In genomic region chr4:63049596-63050318, GRCm38 (mm10) we compare ENCODE assay signal across 9 mouse cellular contexts.
A peak's percentile ranks its signal among the peaks of the same experiment; 100 is the strongest.
DNase-seq lines count a peak whose midpoint lies in the region; ATAC-seq and TF ChIP-seq lines count a peak whose summit lies in the region.
"Had no signal": no experiment of that assay in that cellular context is flagged by ENCODE, and none has a peak within 500 bp of the region (broad histone marks: within the 10 kb centered on the region; RNA-seq: fewer than 3 reads in every experiment).

No protein-coding gene starts in this region.

- H3K4me1 ChIP-seq in intestine, embryonic 14.5 days (replicated peaks; ENCODE audit: control insufficient read depth, insufficient read depth, low read length) = peaks cover 32% of the 10 kb centered on the region
- peaks cover 8% of the 10 kb centered on the region for H3K4me1 ChIP-seq in intestine, postnatal 0 days (replicated peaks; ENCODE audit: control insufficient read depth, insufficient read depth, low read length)
- H3K4me1 ChIP-seq in intestine, embryonic 16.5 days (ENCODE audit: control insufficient read depth, insufficient read depth, low read length) = peaks cover 29% of the 10 kb centered on the region
- no peaks in the 10 kb centered on the region; the same call in 1 of the 2 replicates for H3K4me1 ChIP-seq in stomach, postnatal 0 days (replicated peaks; ENCODE audit: control insufficient read depth, insufficient read depth)
- H3K4me1 ChIP-seq in neural tube, embryonic 15.5 days = peaks cover 42% of the 10 kb centered on the region

- no peaks in the 10 kb centered on the region for H3K9me3 ChIP-seq in intestine, embryonic 14.5 days (ENCODE audit: control insufficient read depth, low read length)
- no peaks in the 10 kb centered on the region for H3K9me3 ChIP-seq in intestine, postnatal 0 days (ENCODE audit: control insufficient read depth)
- no peaks in the 10 kb centered on the region for H3K9me3 ChIP-seq in intestine, embryonic 16.5 days (ENCODE audit: control insufficient read depth, low read length)
- H3K9me3 ChIP-seq in stomach, postnatal 0 days (ENCODE audit: control insufficient read depth, low read length) = no peaks in the 10 kb centered on the region
- H3K9me3 ChIP-seq in neural tube, embryonic 15.5 days (replicated peaks) = no peaks in the 10 kb centered on the region

- no peaks in the 10 kb centered on the region; the same call in 1 of the 2 replicates for H3K36me3 ChIP-seq in intestine, embryonic 14.5 days (ENCODE audit: control insufficient read depth, insufficient read depth, low read length)
- H3K36me3 ChIP-seq in intestine, postnatal 0 days (ENCODE audit: control insufficient read depth, insufficient read depth) = no peaks in the 10 kb centered on the region
- H3K36me3 ChIP-seq in intestine, embryonic 16.5 days (ENCODE audit: control insufficient read depth, insufficient read depth, low read length) = no peaks in the 10 kb centered on the region
- H3K36me3 ChIP-seq in stomach, postnatal 0 days (ENCODE audit: control insufficient read depth, insufficient read depth, low read length) = no peaks in the 10 kb centered on the region
- H3K36me3 ChIP-seq in neural tube, embryonic 15.5 days = no peaks in the 10 kb centered on the region

- peak overlapping the region; percentile 34 for H3K27ac ChIP-seq in intestine, embryonic 14.5 days (ENCODE audit: low read depth)
- H3K27ac ChIP-seq in intestine, postnatal 0 days (ENCODE audit: low read depth, low read length) = no peak overlapping the region
- H3K27ac ChIP-seq in intestine, embryonic 16.5 days (ENCODE audit: low read length) = peak overlapping the region; percentile 30; the same call in 1 of the 2 replicates
- peak overlapping the region; percentile 13; the same call in 1 of the 2 replicates for H3K27ac ChIP-seq in stomach, postnatal 0 days (replicated peaks)
- no peak overlapping the region for H3K27ac ChIP-seq in neural tube, embryonic 15.5 days (replicated peaks)

- H3K9ac ChIP-seq in intestine, embryonic 14.5 days (ENCODE audit: low read length) = no peak overlapping the region
- H3K9ac ChIP-seq in intestine, postnatal 0 days (ENCODE audit: low read depth, low read length) = no peak overlapping the region
- H3K9ac ChIP-seq in intestine, embryonic 16.5 days (ENCODE audit: low read depth, low read length) = no peak overlapping the region
- no peak overlapping the region for H3K9ac ChIP-seq in stomach, postnatal 0 days (ENCODE audit: low read length)
- H3K9ac ChIP-seq in neural tube, embryonic 15.5 days (replicated peaks) = no peak overlapping the region

- no peak overlapping the region for H3K4me2 ChIP-seq in intestine, embryonic 14.5 days (ENCODE audit: low read length)
- no peak overlapping the region for H3K4me2 ChIP-seq in intestine, postnatal 0 days (replicated peaks; ENCODE audit: low read depth)
- no peak overlapping the region for H3K4me2 ChIP-seq in intestine, embryonic 16.5 days (ENCODE audit: low read depth, low read length)
- no peak overlapping the region for H3K4me2 ChIP-seq in stomach, postnatal 0 days (replicated peaks; ENCODE audit: low read depth)
- H3K4me2 ChIP-seq in neural tube, embryonic 15.5 days = no peak overlapping the region

- H3K27me3 ChIP-seq in intestine, embryonic 14.5 days (replicated peaks; ENCODE audit: control insufficient read depth, insufficient read depth, low read length) = no peaks in the 10 kb centered on the region
- H3K27me3 ChIP-seq in intestine, postnatal 0 days (replicated peaks; ENCODE audit: control insufficient read depth, insufficient read depth, low read length) = no peaks in the 10 kb centered on the region
- no peaks in the 10 kb centered on the region for H3K27me3 ChIP-seq in intestine, embryonic 16.5 days (replicated peaks; ENCODE audit: control insufficient read depth, insufficient read depth, low read length)
- no peaks in the 10 kb centered on the region for H3K27me3 ChIP-seq in stomach, postnatal 0 days (ENCODE audit: control insufficient read depth, insufficient read depth, low read length)
- H3K27me3 ChIP-seq in neural tube, embryonic 15.5 days (replicated peaks) = no peaks in the 10 kb centered on the region

- TF ChIP-seq EP300 in stomach, postnatal 0 days (optimal IDR thresholded peaks at IDR 0.05) = no peak

- H3K4me3 ChIP-seq in intestine, embryonic 14.5 days (ENCODE audit: low read depth, low read length) = no peak overlapping the region
- H3K4me3 ChIP-seq in intestine, postnatal 0 days (ENCODE audit: low read depth, low read length) = no peak overlapping the region
- H3K4me3 ChIP-seq in intestine, embryonic 16.5 days (ENCODE audit: low read length) = no peak overlapping the region
- H3K4me3 ChIP-seq in stomach, postnatal 0 days (ENCODE audit: low read depth, low read length) = no peak overlapping the region
- H3K4me3 ChIP-seq in neural tube, embryonic 15.5 days (replicated peaks) = no peak overlapping the region

- no peak for ATAC-seq in intestine, embryonic 14.5 days (replicated peaks; ENCODE audit: low FRiP score, low TSS enrichment, low read depth)
- no peak for ATAC-seq in intestine, postnatal 0 days
- ATAC-seq in intestine, embryonic 16.5 days = no peak
- ATAC-seq in stomach, postnatal 0 days (ENCODE audit: low FRiP score, low TSS enrichment) = no peak
- no peak for ATAC-seq in neural tube, embryonic 15.5 days (ENCODE audit: low FRiP score)
- ATAC-seq: forebrain, embryonic 14.5 days had no signal

- TF ChIP-seq CTCF in intestine, postnatal 0 days (IDR thresholded peaks at IDR 0.05; ENCODE audit: low read depth) = no peak
- no peak for TF ChIP-seq CTCF in stomach, postnatal 0 days (IDR thresholded peaks at IDR 0.05; ENCODE audit: low read depth)

- DNase-seq in intestine, embryonic 14.5 days (ENCODE audit: low spot score) = no peak
- peak; percentile 20 for DNase-seq in thymus, postnatal 14 days
- DNase-seq in thymus, postnatal 25 days = no peak
- no peak for DNase-seq in stomach, postnatal 0 days (ENCODE audit: low spot score)
- DNase-seq in thymus, postnatal 10 days (ENCODE audit: low spot score in 2 of 2) = no peak

Comparison
In these comparisons a context has a peak if more than half of its experiments do, and no peak if none do; other contexts are left out.
1. H3K27ac ChIP-seq: peak in intestine, embryonic 14.5 days (single experiment), intestine, embryonic 16.5 days (single experiment) and stomach, postnatal 0 days (single experiment); none in intestine, postnatal 0 days (single experiment) and neural tube, embryonic 15.5 days (single experiment).